Mouse (Mus musculus): ENCODE data around the gene Tspan18. TPM values are rescaled to one million over a fixed set of nuclear protein-coding genes. Genes with fewer than 3 reads are reported as not detected.

The Tspan18 gene
- total RNA-seq, 1 experiment from 2014 or later = 1.1 TPM

DNA sequence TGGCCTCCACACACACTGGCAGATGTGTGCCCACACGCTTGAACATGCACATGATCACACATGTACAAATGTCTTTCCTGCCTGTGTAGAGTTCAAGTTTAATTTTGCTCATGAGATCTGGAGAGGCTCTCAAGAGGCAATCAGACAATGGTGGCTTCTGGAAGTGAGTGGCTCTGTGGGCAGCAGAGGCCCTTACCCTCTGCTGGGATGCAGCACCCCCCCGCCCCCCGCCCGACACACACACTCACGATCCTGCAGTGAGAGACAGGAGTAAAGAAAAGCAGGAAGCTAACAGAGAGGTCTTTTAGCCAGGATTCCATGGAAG lies 31.1 kb downstream of the Tspan18 start:
- no peak for ATAC-seq (replicated peaks; ENCODE audit: low read depth, poor library complexity, severe bottlenecking)

DNA sequence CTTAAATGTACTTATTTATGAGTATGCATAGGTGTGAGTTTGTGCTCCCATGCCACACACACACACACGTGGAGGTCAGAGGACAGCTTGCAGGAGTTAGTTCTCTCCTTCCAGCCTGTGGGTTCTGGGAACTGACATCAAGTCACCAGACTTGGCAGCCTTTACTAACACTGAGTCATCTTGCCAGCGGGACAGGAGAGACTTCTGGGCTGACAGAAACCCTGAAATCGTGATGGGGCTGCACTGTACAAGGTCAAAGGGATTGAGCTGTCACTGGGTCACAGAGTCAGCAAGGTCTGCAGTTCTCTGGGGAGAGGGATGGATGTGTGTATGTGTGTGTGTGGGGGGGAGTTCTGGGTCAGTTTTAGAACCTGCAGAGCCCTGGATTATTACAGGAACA lies 36.6 kb downstream of the Tspan18 start:
- ATAC-seq (replicated peaks; ENCODE audit: low read depth, poor library complexity, severe bottlenecking) = no peak

GRCm38 (mm10) chr2:93291186-93291926 lies 42.9 kb downstream of the Tspan18 start:
- no peak for ATAC-seq (replicated peaks; ENCODE audit: low read depth, poor library complexity, severe bottlenecking)

- no peak for ATAC-seq (replicated peaks; ENCODE audit: low read depth, poor library complexity, severe bottlenecking)
These were observed 43.8 kb downstream of the Tspan18 start for GRCm38 (mm10) chr2:93290345-93291118.

DNA sequence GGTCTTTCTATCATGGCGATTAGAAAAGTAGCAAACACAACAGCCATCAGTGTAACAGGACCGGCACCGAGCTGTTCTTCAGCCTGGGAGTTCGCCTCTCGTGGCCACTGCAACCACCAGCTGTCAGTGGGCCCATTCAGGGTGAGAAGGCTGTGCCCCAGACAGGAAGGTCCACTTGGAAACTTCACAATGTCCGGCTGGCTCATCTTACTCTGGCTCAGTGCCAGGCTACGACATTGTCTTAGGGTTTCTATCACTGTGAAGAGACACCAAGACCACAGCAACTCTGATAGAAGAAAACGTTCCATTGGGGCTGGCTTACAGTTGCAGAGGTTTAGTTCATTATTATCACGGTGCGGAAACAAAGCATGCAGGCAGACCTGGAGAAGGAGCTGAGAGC lies 45.1 kb downstream of the Tspan18 start:
- no peak for ATAC-seq (replicated peaks; ENCODE audit: low read depth, poor library complexity, severe bottlenecking)

DNA sequence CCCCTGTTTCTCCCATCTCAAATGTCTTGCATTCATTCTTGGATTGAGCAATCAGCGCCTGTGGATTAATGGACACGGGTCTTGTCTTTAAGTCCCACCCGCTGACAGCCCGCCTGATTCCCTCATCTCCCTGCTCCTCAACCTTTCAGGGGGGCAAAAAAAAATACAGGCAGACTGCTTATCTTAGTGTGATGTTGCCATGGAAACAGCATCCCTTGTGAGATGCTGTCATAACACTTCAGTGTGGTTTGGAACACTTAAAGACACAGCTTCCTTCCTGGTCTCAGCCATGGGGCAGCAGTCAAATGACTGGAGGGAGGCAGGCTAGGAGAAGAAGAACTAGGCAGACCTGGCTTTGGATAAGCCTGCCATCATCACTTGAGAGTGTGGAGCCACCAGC lies 47.0 kb downstream of the Tspan18 start:
- peak; percentile 75 for ATAC-seq (replicated peaks; ENCODE audit: low read depth, poor library complexity, severe bottlenecking)

DNA sequence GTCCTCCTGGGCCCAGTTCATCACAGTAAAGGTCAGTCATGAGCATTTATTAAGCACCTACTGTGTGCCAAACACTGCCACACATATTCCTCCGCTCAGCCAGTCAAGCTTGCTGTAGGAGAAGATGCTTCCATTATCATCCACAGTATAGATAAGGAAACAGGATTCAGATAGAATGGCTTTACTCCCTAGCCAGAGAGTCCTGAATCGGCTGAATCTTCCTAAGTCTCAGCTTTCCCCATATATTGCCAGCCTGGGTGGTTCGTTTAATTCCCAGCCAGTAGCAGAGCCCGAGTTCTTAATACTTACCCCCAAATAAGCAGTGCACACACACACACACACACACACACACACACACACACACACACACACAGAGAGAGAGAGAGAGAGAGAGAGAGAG lies 47.6 kb downstream of the Tspan18 start:
- no peak for ATAC-seq (replicated peaks; ENCODE audit: low read depth, poor library complexity, severe bottlenecking)

DNA sequence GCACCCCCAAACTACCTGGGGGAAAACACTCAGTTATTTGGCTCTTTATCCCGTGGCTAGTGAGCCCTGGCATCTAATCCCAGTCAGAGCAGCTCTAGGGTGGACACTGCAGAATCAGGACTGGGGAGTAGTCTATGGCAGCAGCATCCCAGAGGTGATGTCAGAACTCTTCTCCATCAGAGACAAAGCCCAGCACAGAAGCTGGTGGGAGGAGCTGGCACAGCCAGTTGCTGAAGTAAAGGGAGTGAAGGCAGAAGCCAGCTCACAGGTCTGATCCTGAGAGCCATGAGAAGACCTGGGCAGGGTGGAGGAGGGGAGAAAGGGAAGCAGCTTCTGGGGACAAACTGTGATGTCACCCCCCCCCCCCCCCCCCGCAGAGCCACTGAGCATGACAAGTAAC lies 48.0 kb downstream of the Tspan18 start:
- ATAC-seq (replicated peaks; ENCODE audit: low read depth, poor library complexity, severe bottlenecking) = no peak

- no peak for ATAC-seq (replicated peaks; ENCODE audit: low read depth, poor library complexity, severe bottlenecking)
These were observed 48.5 kb downstream of the Tspan18 start for GRCm38 (mm10) chr2:93285842-93286241.

- ATAC-seq (replicated peaks; ENCODE audit: low read depth, poor library complexity, severe bottlenecking) = no peak
These were observed 49.7 kb downstream of the Tspan18 start for GRCm38 (mm10) chr2:93284625-93285024.

DNA sequence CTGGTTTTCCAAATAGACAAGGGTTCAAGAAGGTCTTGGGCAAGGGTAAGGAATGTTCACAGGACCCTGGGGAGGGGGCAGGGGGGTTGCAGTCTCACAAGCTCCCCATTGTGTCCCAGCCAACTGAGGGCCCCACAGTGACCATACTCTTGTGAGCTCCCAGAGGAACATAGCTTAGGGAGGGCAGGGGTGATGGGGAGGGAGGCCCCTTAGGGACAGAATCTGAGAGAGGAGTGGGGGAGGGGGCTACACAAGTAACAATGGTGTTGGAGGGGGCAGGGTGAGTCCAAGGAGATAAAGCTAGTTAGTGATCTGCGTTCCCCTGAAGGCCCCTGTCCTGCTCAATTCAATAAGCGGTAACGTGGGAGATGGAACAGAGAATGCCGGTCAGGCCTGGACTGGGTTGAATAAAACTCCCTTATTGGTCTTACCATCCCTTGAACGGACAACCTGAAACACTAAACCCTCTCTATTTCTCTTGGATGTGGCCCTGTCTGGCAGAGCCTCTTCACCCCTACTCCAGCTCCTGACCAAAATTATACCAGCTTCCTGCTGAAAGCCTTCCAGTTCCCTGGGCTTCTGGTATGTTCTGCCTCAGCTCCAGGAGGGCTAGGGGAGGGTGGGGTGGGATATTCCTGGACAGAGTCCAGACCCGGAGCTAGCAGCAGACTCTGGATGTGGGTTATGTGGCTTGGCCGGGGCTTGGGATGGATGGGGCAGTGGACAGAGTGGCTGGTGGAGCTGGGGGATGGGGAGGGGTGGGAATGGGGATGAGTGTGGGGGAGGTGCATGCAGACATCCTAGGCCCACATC lies 50.6 kb downstream of the Tspan18 start:
- ATAC-seq (replicated peaks; ENCODE audit: low read depth, poor library complexity, severe bottlenecking) = no peak

DNA sequence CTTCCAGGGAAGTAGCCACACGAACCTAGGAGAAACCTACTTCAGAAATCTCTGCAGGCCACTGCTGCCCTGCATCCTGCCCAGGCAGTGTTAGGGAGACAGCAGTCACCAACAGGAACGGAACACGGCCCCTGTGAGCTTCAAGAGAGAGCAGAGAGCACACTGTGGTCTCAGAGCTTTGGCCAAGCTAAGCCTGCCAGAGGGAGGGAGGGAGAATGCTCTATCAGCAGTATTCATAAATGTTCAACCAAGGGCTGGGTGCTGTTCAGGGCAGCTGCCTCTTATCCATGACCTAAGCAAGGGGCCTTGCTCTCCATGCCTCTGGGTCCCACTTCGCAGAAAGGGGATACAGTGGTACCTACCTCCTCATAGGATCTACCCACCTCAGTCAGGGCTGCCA lies 51.7 kb downstream of the Tspan18 start:
- ATAC-seq (replicated peaks; ENCODE audit: low read depth, poor library complexity, severe bottlenecking) = no peak

DNA sequence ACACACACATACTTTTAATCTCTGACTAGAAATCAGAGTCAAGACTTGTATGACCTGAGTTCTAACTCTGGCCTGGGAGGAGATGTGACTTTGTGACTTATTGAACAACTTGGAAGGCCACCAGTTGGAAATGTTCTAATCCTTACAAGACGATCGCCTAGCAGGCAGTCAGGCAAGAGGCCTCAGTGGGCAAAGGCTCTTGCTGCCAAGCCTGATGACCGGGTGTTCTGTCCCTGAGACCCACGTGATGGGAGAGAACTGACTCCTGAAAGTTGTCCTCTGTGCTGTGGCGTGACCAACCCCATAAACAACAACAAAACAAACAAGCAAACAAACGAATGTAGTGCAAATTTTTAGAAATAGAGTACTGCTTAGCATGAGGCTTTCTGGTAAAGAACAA lies 52.8 kb downstream of the Tspan18 start:
- ATAC-seq (replicated peaks; ENCODE audit: low read depth, poor library complexity, severe bottlenecking) = no peak

DNA sequence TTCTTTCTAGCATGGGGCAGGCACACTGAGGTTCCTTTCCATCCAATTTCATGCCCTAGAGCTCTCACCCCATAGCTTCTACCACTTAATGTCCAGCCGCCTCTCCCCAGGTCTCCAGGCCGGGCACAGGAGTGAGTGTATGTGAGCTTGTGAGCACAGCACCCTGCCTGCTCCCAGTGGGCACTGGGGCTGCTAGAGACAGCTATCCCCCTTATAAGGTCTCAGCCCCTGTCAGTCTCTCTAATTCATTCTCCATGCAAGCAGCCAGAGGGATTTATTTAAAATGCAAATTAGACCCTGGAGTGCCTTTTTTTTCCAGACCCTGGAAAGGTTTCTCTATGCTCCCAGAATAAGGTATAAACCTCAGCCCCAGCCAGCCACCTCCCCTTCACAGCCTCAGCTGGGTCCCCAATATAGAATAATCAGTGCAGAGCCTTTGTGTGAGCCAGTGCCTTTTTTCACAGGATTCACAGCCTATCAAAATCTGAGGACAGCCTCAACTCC lies 54.1 kb downstream of the Tspan18 start:
- no peak for ATAC-seq (replicated peaks; ENCODE audit: low read depth, poor library complexity, severe bottlenecking)

GRCm38 (mm10) chr2:93278181-93278975 lies 55.9 kb downstream of the Tspan18 start:
- 0 out of 2 replicates have a peak, but pooled peaks have one; percentile 25 for ATAC-seq (replicated peaks; ENCODE audit: low read depth, poor library complexity, severe bottlenecking)

- ATAC-seq (replicated peaks; ENCODE audit: low read depth, poor library complexity, severe bottlenecking) = no peak
These were observed 56.8 kb downstream of the Tspan18 start for GRCm38 (mm10) chr2:93277486-93277885.

DNA sequence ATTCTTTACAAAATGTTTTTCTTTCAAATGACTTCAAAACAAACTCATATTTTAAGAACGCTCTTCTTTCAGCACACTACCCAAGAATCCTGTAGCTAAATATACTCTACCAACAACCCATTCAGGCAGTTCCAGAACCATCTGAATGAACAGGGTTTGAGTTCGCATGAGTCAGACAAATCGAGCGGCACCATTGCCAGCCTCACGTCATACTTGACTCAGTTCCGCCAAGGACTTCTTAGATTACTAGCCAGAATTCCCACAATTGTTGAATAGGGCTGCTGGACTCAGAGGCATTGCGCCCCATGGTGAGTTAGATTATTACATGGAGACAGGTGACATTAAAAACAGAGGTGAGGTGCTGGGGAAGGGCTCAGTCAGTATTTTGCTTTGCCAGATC lies 58.3 kb downstream of the Tspan18 start:
- no peak for ATAC-seq (replicated peaks; ENCODE audit: low read depth, poor library complexity, severe bottlenecking)

- no peak for ATAC-seq (replicated peaks; ENCODE audit: low read depth, poor library complexity, severe bottlenecking)
These were observed 60.4 kb downstream of the Tspan18 start for GRCm38 (mm10) chr2:93273916-93274315.

GRCm38 (mm10) chr2:93270083-93270482 lies 64.2 kb downstream of the Tspan18 start:
- ATAC-seq (replicated peaks; ENCODE audit: low read depth, poor library complexity, severe bottlenecking) = no peak

DNA sequence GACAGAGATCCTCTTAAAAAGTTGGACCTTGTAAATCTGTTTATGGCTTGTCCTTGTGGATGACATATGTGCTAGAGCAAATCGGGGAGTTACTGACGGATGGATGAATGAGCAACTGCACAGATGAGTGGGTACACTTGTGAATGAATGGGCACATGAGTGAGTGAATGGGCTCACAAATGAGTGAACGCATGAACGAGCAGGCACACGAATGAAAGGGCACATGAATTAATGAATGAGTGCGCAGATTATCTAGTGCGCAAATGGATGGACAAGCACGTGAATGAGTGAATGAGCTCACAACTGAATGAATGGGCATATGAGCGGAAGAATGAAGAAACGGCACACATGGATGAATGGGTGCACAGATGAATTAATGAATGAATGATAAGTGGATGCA lies 64.7 kb downstream of the Tspan18 start:
- no peak for ATAC-seq (replicated peaks; ENCODE audit: low read depth, poor library complexity, severe bottlenecking)
